Comparison of ENCODE assay signal across 9 mouse cellular contexts in genomic region chrX:12129828-12130809, GRCm38 (mm10). TPM values are rescaled to one million over a fixed set of nuclear protein-coding genes. Genes with fewer than 3 reads are reported as not detected.
A peak's percentile ranks its signal among the peaks of the same experiment; 100 is the strongest.
DNase-seq lines count a peak whose midpoint lies in the region; ATAC-seq lines count a peak whose summit lies in the region.
"Had no signal": no experiment of that assay in that cellular context is flagged by ENCODE, and none has a peak within 500 bp of the region (broad histone marks: within the 10 kb centered on the region; RNA-seq: fewer than 3 reads in every experiment).

No protein-coding gene starts in this region.

- no peak overlapping the region for H3K9ac ChIP-seq in hindbrain, embryonic 12.5 days
- H3K9ac ChIP-seq in hindbrain, embryonic 14.5 days, result no peak overlapping the region
- no peak overlapping the region for H3K9ac ChIP-seq in neural tube, embryonic 15.5 days (replicated peaks)
- H3K9ac ChIP-seq in embryonic facial prominence, embryonic 13.5 days, result no peak overlapping the region
- H3K9ac ChIP-seq in neural tube, embryonic 13.5 days, result no peak overlapping the region
- H3K9ac ChIP-seq: embryonic facial prominence, embryonic 15.5 days; liver, embryonic 12.5 days had no signal

- ATAC-seq in hindbrain, embryonic 12.5 days (ENCODE audit: low FRiP score), result no peak
- no peak for ATAC-seq in hindbrain, embryonic 14.5 days (ENCODE audit: low FRiP score)
- no peak for ATAC-seq in neural tube, embryonic 15.5 days (ENCODE audit: low FRiP score)
- ATAC-seq in embryonic facial prominence, embryonic 13.5 days (ENCODE audit: insufficient number of reproducible peaks, insufficient read depth, low FRiP score, low TSS enrichment, low read depth), result no peak
- no peak for ATAC-seq in neural tube, embryonic 13.5 days (ENCODE audit: low read depth)
- ATAC-seq: liver, embryonic 12.5 days had no signal

- peaks cover 44% of the 10 kb centered on the region for H3K4me1 ChIP-seq in hindbrain, embryonic 12.5 days
- H3K4me1 ChIP-seq in hindbrain, embryonic 14.5 days (replicated peaks; ENCODE audit: control insufficient read depth, insufficient read depth, low read length), result peaks cover 33% of the 10 kb centered on the region
- H3K4me1 ChIP-seq in neural tube, embryonic 15.5 days, result peaks cover 49% of the 10 kb centered on the region
- H3K4me1 ChIP-seq in embryonic facial prominence, embryonic 13.5 days, result peaks cover 71% of the 10 kb centered on the region
- H3K4me1 ChIP-seq in neural tube, embryonic 13.5 days (replicated peaks), result peaks cover 76% of the 10 kb centered on the region

- WGBS in hindbrain, embryonic 12.5 days, result 12% methylated on average over 14 of the region's 14 CpGs
- 17% methylated on average over 14 of the region's 14 CpGs for WGBS in hindbrain, embryonic 14.5 days
- 24% methylated on average over 14 of the region's 14 CpGs for WGBS in neural tube, embryonic 15.5 days
- 11% methylated on average over 14 of the region's 14 CpGs for WGBS in embryonic facial prominence, embryonic 13.5 days
- 16% methylated on average over 14 of the region's 14 CpGs for WGBS in neural tube, embryonic 13.5 days

- H3K27me3 ChIP-seq in hindbrain, embryonic 12.5 days, result peaks cover 99% of the 10 kb centered on the region
- peaks cover 95% of the 10 kb centered on the region for H3K27me3 ChIP-seq in hindbrain, embryonic 14.5 days (ENCODE audit: control insufficient read depth, insufficient read depth, low read length)
- H3K27me3 ChIP-seq in neural tube, embryonic 15.5 days (replicated peaks), result peaks cover 62% of the 10 kb centered on the region
- H3K27me3 ChIP-seq in embryonic facial prominence, embryonic 13.5 days, result peaks cover 99% of the 10 kb centered on the region
- peaks cover 95% of the 10 kb centered on the region for H3K27me3 ChIP-seq in neural tube, embryonic 13.5 days

- no peak overlapping the region for H3K4me3 ChIP-seq in hindbrain, embryonic 12.5 days
- H3K4me3 ChIP-seq in hindbrain, embryonic 14.5 days (replicated peaks; ENCODE audit: low read length), result no peak overlapping the region
- no peak overlapping the region for H3K4me3 ChIP-seq in neural tube, embryonic 15.5 days (replicated peaks)
- no peak overlapping the region for H3K4me3 ChIP-seq in embryonic facial prominence, embryonic 13.5 days
- no peak overlapping the region for H3K4me3 ChIP-seq in neural tube, embryonic 13.5 days
- H3K4me3 ChIP-seq: liver, embryonic 12.5 days had no signal

- H3K9me3 ChIP-seq in hindbrain, embryonic 12.5 days (replicated peaks), result no peaks in the 10 kb centered on the region
- H3K9me3 ChIP-seq in hindbrain, embryonic 14.5 days (ENCODE audit: control insufficient read depth, low read length), result no peaks in the 10 kb centered on the region
- H3K9me3 ChIP-seq in neural tube, embryonic 15.5 days (replicated peaks), result no peaks in the 10 kb centered on the region
- H3K9me3 ChIP-seq in embryonic facial prominence, embryonic 13.5 days, result no peaks in the 10 kb centered on the region
- no peaks in the 10 kb centered on the region for H3K9me3 ChIP-seq in neural tube, embryonic 13.5 days
- H3K9me3 ChIP-seq: embryonic facial prominence, embryonic 15.5 days; liver, embryonic 12.5 days had no signal

- no peaks in the 10 kb centered on the region for H3K36me3 ChIP-seq in hindbrain, embryonic 12.5 days
- no peaks in the 10 kb centered on the region for H3K36me3 ChIP-seq in hindbrain, embryonic 14.5 days (replicated peaks; ENCODE audit: control insufficient read depth, insufficient read depth)
- H3K36me3 ChIP-seq in neural tube, embryonic 15.5 days, result no peaks in the 10 kb centered on the region
- no peaks in the 10 kb centered on the region for H3K36me3 ChIP-seq in embryonic facial prominence, embryonic 13.5 days
- H3K36me3 ChIP-seq in neural tube, embryonic 13.5 days, result no peaks in the 10 kb centered on the region
- H3K36me3 ChIP-seq: embryonic facial prominence, embryonic 15.5 days; liver, embryonic 12.5 days had no signal

- no peak overlapping the region for H3K27ac ChIP-seq in hindbrain, embryonic 12.5 days
- no peak overlapping the region for H3K27ac ChIP-seq in hindbrain, embryonic 14.5 days
- H3K27ac ChIP-seq in neural tube, embryonic 15.5 days (replicated peaks), result no peak overlapping the region
- no peak overlapping the region for H3K27ac ChIP-seq in embryonic facial prominence, embryonic 13.5 days
- peak overlapping the region; percentile 97; the same call in 1 of the 2 replicates for H3K27ac ChIP-seq in neural tube, embryonic 13.5 days (replicated peaks)
- H3K27ac ChIP-seq: liver, embryonic 12.5 days had no signal

- 0 out of 2 replicates have a peak overlapping the region, but pooled peaks have one; percentile 55 for H3K4me2 ChIP-seq in hindbrain, embryonic 12.5 days (replicated peaks)
- H3K4me2 ChIP-seq in hindbrain, embryonic 14.5 days (replicated peaks), result no peak overlapping the region
- H3K4me2 ChIP-seq in neural tube, embryonic 15.5 days, result no peak overlapping the region
- H3K4me2 ChIP-seq in embryonic facial prominence, embryonic 13.5 days, result peak overlapping the region; percentile 64
- H3K4me2 ChIP-seq in neural tube, embryonic 13.5 days, result no peak overlapping the region

- no peak for DNase-seq in hindbrain, embryonic 14.5 days (ENCODE audit: low spot score)
- peak; percentile 18 for DNase-seq in neural tube, embryonic 10.5 days (ENCODE audit: extremely low spot score, low spot score)
- DNase-seq in gastrocnemius, adult 8-10 months (ENCODE audit: low spot score in 2 of 2), result no peak

RNA-seq across cellular contexts. Expression of gene Bcor, which starts 30.0 kb away (rescaled TPM):
- 23.7 and 26.9 TPM in 2 replicates for polyA plus RNA-seq in hindbrain, embryonic 12.5 days (2016; fragmentation: Nextera tagmentation; extraction: Ambion mirVana)
- polyA plus RNA-seq in hindbrain, embryonic 14.5 days (2014; fragmentation: Nextera tagmentation; extraction: Ambion mirVana), result 16.1 and 17.5 TPM in 2 replicates
- polyA plus RNA-seq in neural tube, embryonic 15.5 days (2015; fragmentation: Nextera tagmentation; extraction: Ambion mirVana), result 12.2 and 13.8 TPM in 2 replicates
- polyA plus RNA-seq in embryonic facial prominence, embryonic 13.5 days (2015; fragmentation: Nextera tagmentation; extraction: Ambion mirVana), result 16.7 and 17.4 TPM in 2 replicates
- polyA plus RNA-seq in neural tube, embryonic 13.5 days (2015; fragmentation: Nextera tagmentation; extraction: Ambion mirVana), result 17.9 and 18.4 TPM in 2 replicates
- 10 to 100 TPM; 13.2 to 17.4 (median 14.1) TPM for total RNA-seq in gastrocnemius, adult 8-10 months (2022)

Comparison
In these comparisons a context has a peak if more than half of its experiments do, and no peak if none do; other contexts are left out.
1. H3K4me2 ChIP-seq: peak in hindbrain, embryonic 12.5 days (single experiment) and embryonic facial prominence, embryonic 13.5 days (single experiment); none in hindbrain, embryonic 14.5 days (single experiment), neural tube, embryonic 15.5 days (single experiment) and neural tube, embryonic 13.5 days (single experiment).